Mouse (Mus musculus) thymus, adult 2 months (tissue): ENCODE measurements around the gene Hspa12a. TPM values are rescaled to one million over a fixed set of nuclear protein-coding genes. Genes with fewer than 3 reads are reported as not detected.

Experiments
- DNase-seq: peaks from one replicate; pipeline ENCODE4 v3.0.0; 2021
- H3K27ac ChIP-seq: fragments of 200-500 bp; 2 replicates; pipeline ENCODE4 v1.5.1; 2012; ENCODE audit warnings: low read length, control low read depth; ENCODE audit not compliant: control insufficient read depth, insufficient read depth
- H3K27me3 ChIP-seq: fragments of 200-500 bp; 2 replicates; pipeline ENCODE4 v1.6.1; 2012; ENCODE audit warnings: mild to moderate bottlenecking, low read length, moderate library complexity, mixed read lengths; ENCODE audit not compliant: control insufficient read depth, insufficient read depth
- H3K36me3 ChIP-seq: fragments of 200-500 bp; 2 replicates; pipeline ENCODE4 v1.6.1; 2012; ENCODE audit warnings: mild to moderate bottlenecking, low read length, moderate library complexity; ENCODE audit not compliant: control insufficient read depth, insufficient read depth
- H3K4me1 ChIP-seq: fragments of 200-500 bp; replicated peaks from 2 replicates; pipeline ENCODE4 v1.6.1; 2012; ENCODE audit warnings: low read length; ENCODE audit not compliant: control insufficient read depth, insufficient read depth
- H3K4me3 ChIP-seq: fragments of 200-500 bp; 2 replicates; pipeline ENCODE4 v1.5.1; 2012; ENCODE audit warnings: mild to moderate bottlenecking, low read length, control low read depth, moderate library complexity; ENCODE audit not compliant: control insufficient read depth, insufficient read depth
- CTCF ChIP-seq: fragments of 200-500 bp; IDR thresholded peaks from 2 replicates; pipeline ENCODE4 v1.5.1; 2012; ENCODE audit warnings: mild to moderate bottlenecking, control low read depth, low read length, moderate library complexity, borderline replicate concordance; ENCODE audit not compliant: control insufficient read depth, poor library complexity, insufficient read depth; ENCODE audit errors: extremely low read depth
- POLR2A ChIP-seq: fragments of 200-500 bp; IDR thresholded peaks from 2 replicates; pipeline ENCODE4 v1.6.1; 2012; ENCODE audit warnings: mild to moderate bottlenecking, low read length, control low read depth, moderate library complexity; ENCODE audit not compliant: control insufficient read depth, poor library complexity, insufficient read depth; ENCODE audit errors: extremely low read depth
- whole genome bisulfite sequencing: fragments of 180-500 bp; shearing (Covaris S2); methylation state at CpG from one replicate; pipeline ENCODE4 v1.1.7; 2018; 5-methylcytosine and 5-hydroxymethylcytosine counted together
- polyA plus RNA-seq: library from polyadenylated mRNA; depleted of rRNA; stranded (reverse); fragments of >200 nt; gene quantifications from 2 replicates; pipeline ENCODE4 v1.2.3, GENCODE M21; 2012

Hspa12a gene
- polyA plus RNA-seq, 1 experiment = 3.3 TPM

DNA sequence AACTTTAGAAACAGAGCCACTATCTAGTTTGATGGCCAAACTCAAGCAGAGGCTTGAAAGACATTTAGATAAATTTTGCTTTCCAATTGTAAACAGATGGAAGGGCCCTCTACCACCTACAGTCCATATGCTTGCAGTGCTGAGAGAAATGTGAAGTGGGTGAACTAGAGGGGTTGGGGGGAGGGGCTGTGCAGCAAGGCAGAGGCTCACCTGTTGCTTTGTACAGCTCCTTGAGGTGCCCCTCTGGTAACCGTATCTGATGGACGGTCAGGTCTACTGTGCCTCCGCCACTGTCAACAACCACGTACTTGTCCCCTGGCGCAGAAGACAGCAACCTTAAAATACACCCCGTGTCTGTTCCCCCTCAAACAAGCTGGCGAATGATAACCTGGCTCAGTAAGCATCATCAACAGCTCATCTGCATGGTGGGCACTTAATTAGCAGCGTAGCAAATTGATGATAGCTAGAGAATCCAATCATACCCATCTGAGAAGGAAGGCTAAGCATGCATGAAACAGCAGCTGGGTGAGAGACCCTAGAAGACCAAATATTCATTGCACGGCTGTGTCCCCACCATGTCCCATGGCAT, 138.2 kb downstream of the Hspa12a start:
- WGBS = 91% methylated on average over 9 of the region's 9 CpGs
- Histone ChIP-seq H3K4me1 (no peaks in the 10 kb centered on the region), H3K27me3 (no peaks in the 10 kb centered on the region), H3K36me3 (no peaks in the 10 kb centered on the region), H3K27ac (no peak overlapping the region), H3K4me3 (no peak overlapping the region)
- no peak for TF ChIP-seq POLR2A
- no peak for TF ChIP-seq CTCF
- DNase-seq = no peak

- Histone ChIP-seq H3K4me3 (no peak overlapping the region), H3K36me3 (no peaks in the 10 kb centered on the region), H3K4me1 (no peaks in the 10 kb centered on the region), H3K27me3 (no peaks in the 10 kb centered on the region), H3K27ac (no peak overlapping the region)
- no peak for TF ChIP-seq POLR2A
- TF ChIP-seq CTCF = no peak
- no peak for DNase-seq
- 84% methylated on average over 12 of the region's 12 CpGs for WGBS
These were observed 148.3 kb downstream of the Hspa12a start for GRCm38 (mm10) chr19:58795114-58795669.

DNA sequence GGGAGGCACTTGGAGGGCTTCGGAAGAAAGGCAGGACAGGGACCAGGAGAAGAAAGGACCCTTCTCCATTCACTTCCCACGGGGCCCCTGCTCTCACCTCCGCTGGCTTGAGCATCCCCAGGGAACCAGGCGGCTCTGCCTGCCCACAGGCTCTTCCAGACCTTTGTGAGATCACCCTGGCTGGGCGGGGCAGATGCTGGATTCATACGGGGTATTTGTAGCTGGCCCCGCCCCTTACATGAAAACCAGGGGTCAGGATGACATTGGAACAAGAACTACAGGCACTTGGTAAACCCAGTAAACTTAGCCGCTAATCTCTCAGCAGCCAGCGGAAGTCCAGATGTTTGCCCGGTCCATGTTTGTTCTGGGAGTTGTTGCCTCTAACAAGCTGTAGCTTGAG, 149.2 kb downstream of the Hspa12a start, which contains the start of gene 1700019N19Rik:
1700019N19Rik (minus strand) TSS at position 178 of the 400 bp plus-strand sequence.
- no peaks in the 10 kb centered on the region for H3K36me3 ChIP-seq
- 77% methylated on average over 10 of the region's 10 CpGs for WGBS
- no peaks in the 10 kb centered on the region for H3K4me1 ChIP-seq
- no peak within 1 kb of the TSS for H3K4me3 ChIP-seq
- H3K27me3 ChIP-seq = no peaks in the 10 kb centered on the region
- DNase-seq = no peak
- no peak within 1 kb of the TSS for H3K27ac ChIP-seq
- TF ChIP-seq POLR2A (no peak), CTCF (no peak)

- Histone ChIP-seq H3K27ac (no peak overlapping the region), H3K4me3 (no peak overlapping the region), H3K36me3 (no peaks in the 10 kb centered on the region), H3K4me1 (no peaks in the 10 kb centered on the region), H3K27me3 (no peaks in the 10 kb centered on the region)
- TF ChIP-seq CTCF = no peak
- no peak for TF ChIP-seq POLR2A
- DNase-seq = no peak
- WGBS = 92% methylated on average over 11 of the region's 11 CpGs
These were observed 154.3 kb downstream of the Hspa12a start for GRCm38 (mm10) chr19:58789194-58789593.

GRCm38 (mm10) chr19:58783938-58784337, 159.5 kb downstream of the Hspa12a start:
- no peak overlapping the region for H3K4me3 ChIP-seq

GRCm38 (mm10) chr19:58781566-58781965, 161.9 kb downstream of the Hspa12a start:
- 88% methylated on average over 4 of the region's 4 CpGs for WGBS
- H3K27me3 ChIP-seq = no peaks in the 10 kb centered on the region
- TF ChIP-seq POLR2A (no peak), CTCF (no peak)
- no peak overlapping the region for H3K27ac ChIP-seq
- no peaks in the 10 kb centered on the region for H3K36me3 ChIP-seq
- no peak for DNase-seq
- H3K4me1 ChIP-seq = no peaks in the 10 kb centered on the region
- no peak overlapping the region for H3K4me3 ChIP-seq

More at GRCm38 (mm10) chr19:58783938-58784337, 159.5 kb downstream of the Hspa12a start:
- no peaks in the 10 kb centered on the region for H3K27me3 ChIP-seq
- no peaks in the 10 kb centered on the region for H3K4me1 ChIP-seq
- 30% methylated on average over 7 of the region's 7 CpGs for WGBS
- no peaks in the 10 kb centered on the region for H3K36me3 ChIP-seq
- H3K27ac ChIP-seq = no peak overlapping the region
- no peak for TF ChIP-seq POLR2A
- no peak for TF ChIP-seq CTCF
- no peak for DNase-seq
